Mouse (Mus musculus) mouse embryonic stem cell (cell line): Measurements from ENCODE around the gene Irf2.
"Not testable (repeated sequence)": the region's sequence is repeated elsewhere in the genome, so short reads cannot be mapped to it uniquely, and the experiment has no call there.

ENCODE experiments used
- in situ Hi-C, 2 experiments: fragments of 300-500 bp; cut with MboI; formaldehyde crosslinking; loops; 1 replicate in 1 of 2; 3 replicates in 1 of 2; pipeline ENCODE4 v1.14.3; 2019 to 2020; ENCODE audit warnings: low sequenced_read_pairs in 2 of 2, low pct_unique_long_range_greater_than_20kb in 1 of 2, mixed read lengths in 1 of 2; ENCODE audit not compliant: unreplicated experiment in 1 of 2

Irf2 gene

GRCm38 (mm10) chr8:46721065-46721845 lies 18.3 kb upstream of the Irf2 start:
- in situ Hi-C loops: no loop called here

- in situ Hi-C loops: no loop called here
Measured at GRCm38 (mm10) chr8:46722536-46722935, 17.0 kb upstream of the Irf2 start.

GRCm38 (mm10) chr8:46726383-46726782 lies 13.1 kb upstream of the Irf2 start:
- in situ Hi-C loops: no loop called here

- in situ Hi-C loops: not testable (repeated sequence)
Measured at GRCm38 (mm10) chr8:46729671-46730070, 9.9 kb upstream of the Irf2 start.

- in situ Hi-C loops: no loop called here
Measured at GRCm38 (mm10) chr8:46732381-46732915, 7.1 kb upstream of the Irf2 start.

- in situ Hi-C loops: no loop called here
Measured at GRCm38 (mm10) chr8:46733603-46734002, 5.9 kb upstream of the Irf2 start.

- in situ Hi-C loops: no loop called here
Measured at GRCm38 (mm10) chr8:46735505-46735904, 4.0 kb upstream of the Irf2 start.

GRCm38 (mm10) chr8:46736260-46736659 lies 3.3 kb upstream of the Irf2 start:
- in situ Hi-C loops: no loop called here

GRCm38 (mm10) chr8:46737421-46737820 lies 2.1 kb upstream of the Irf2 start:
- in situ Hi-C loops: no loop called here

GRCm38 (mm10) chr8:46737907-46738306 lies 1.6 kb upstream of the Irf2 start:
- in situ Hi-C loops: no loop called here

GRCm38 (mm10) chr8:46738601-46739000 lies 931 bp upstream of the Irf2 start:
- in situ Hi-C loops: no loop called here

GRCm38 (mm10) chr8:46739956-46740512 lies 502 bp downstream of the Irf2 start:
- in situ Hi-C loops: no loop called here

- in situ Hi-C loops: no loop called here
Measured at GRCm38 (mm10) chr8:46740513-46741280, 1.2 kb downstream of the Irf2 start.

- in situ Hi-C loops: no loop called here
Measured at GRCm38 (mm10) chr8:46741281-46741791, 1.8 kb downstream of the Irf2 start.

GRCm38 (mm10) chr8:46741991-46742690 lies 2.6 kb downstream of the Irf2 start:
- in situ Hi-C loops: no loop called here

GRCm38 (mm10) chr8:46742691-46743082 lies 3.2 kb downstream of the Irf2 start:
- in situ Hi-C loops: no loop called here

GRCm38 (mm10) chr8:46745464-46745863 lies 5.9 kb downstream of the Irf2 start:
- in situ Hi-C loops: no loop called here

GRCm38 (mm10) chr8:46747311-46747980 lies 7.9 kb downstream of the Irf2 start:
- in situ Hi-C loops: no loop called here
